ENCODE assay signal across 13 mouse cellular contexts in the genomic region with DNA sequence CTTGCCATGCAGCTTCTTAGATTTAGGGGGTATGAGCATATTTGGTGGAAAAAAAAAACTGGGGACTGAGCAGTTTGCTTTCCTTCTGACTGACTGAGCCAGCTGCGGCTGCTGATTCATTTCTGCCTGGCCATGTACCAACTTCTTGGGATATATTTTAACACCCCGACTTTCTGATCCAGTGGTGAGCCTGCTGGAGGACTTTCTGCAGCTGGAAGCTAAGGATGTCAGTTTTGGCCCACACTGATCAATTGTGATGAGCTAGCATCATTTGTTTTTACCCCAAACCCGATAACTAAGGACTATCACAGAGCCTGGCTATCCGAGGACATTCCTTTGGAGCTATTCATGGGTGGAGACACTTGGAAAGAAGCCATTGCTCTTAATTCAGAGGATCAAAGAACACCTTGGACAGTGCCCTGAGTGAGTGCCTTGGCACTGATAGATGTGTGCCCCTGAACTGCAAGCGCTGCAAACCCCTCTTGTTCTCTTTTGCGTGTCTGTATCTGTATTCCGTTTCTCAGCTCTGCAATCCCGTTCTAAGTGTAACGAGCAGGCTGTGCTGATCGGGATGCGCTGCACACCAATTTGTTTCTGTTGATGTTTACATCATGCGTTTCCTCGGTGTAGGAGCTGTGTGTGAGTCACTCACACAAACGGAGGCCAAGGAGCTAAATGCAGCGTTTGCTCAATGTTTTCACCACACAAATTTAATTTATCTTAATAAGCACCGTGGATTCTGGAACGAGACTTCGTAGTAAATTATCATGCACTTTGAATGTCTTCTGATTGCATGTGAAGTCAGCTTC. TPM values are rescaled to one million over a fixed set of nuclear protein-coding genes. Genes with fewer than 3 reads are reported as not detected.
DNase-seq lines count a peak whose midpoint lies in the region; ATAC-seq lines count a peak whose summit lies in the region.
"Had no signal": no experiment of that assay in that cellular context is flagged by ENCODE, and none has a peak within 500 bp of the region (broad histone marks: within the 10 kb centered on the region; RNA-seq: fewer than 3 reads in every experiment).

No protein-coding gene starts in this region.

- WGBS in heart, embryonic 10.5 days: 80% methylated on average over 18 of the region's 18 CpGs
- 89% methylated on average over 18 of the region's 18 CpGs for WGBS in hindbrain, embryonic 14.5 days

- no peak overlapping the region for H3K27ac ChIP-seq in heart, embryonic 10.5 days
- H3K27ac ChIP-seq in hindbrain, embryonic 14.5 days: no peak overlapping the region
- H3K27ac ChIP-seq: heart, embryonic 13.5 days; limb, embryonic 15.5 days had no signal

- ATAC-seq in hindbrain, embryonic 14.5 days (ENCODE audit: low FRiP score): no peak
- ATAC-seq: midbrain, embryonic 16.5 days had no signal

- H3K36me3 ChIP-seq in heart, embryonic 10.5 days: no peaks in the 10 kb centered on the region
- no peaks in the 10 kb centered on the region; the same call in 1 of the 2 replicates for H3K36me3 ChIP-seq in hindbrain, embryonic 14.5 days (replicated peaks; ENCODE audit: control insufficient read depth, insufficient read depth)
- H3K36me3 ChIP-seq: heart, embryonic 13.5 days had no signal

- no peak overlapping the region for H3K9ac ChIP-seq in hindbrain, embryonic 14.5 days
- H3K9ac ChIP-seq: heart, embryonic 13.5 days; limb, embryonic 15.5 days had no signal

- no peaks in the 10 kb centered on the region for H3K4me1 ChIP-seq in heart, embryonic 10.5 days
- H3K4me1 ChIP-seq in hindbrain, embryonic 14.5 days (replicated peaks; ENCODE audit: control insufficient read depth, insufficient read depth, low read length): no peaks in the 10 kb centered on the region

- DNase-seq in heart, adult 18-20 months: peak; percentile 64 to 74
- DNase-seq in heart, embryonic 10.5 days (ENCODE audit: low spot score): no peak
- peak; percentile 15 for DNase-seq in urinary bladder, postnatal 25 days (ENCODE audit: low spot score)
- no peak for DNase-seq in urinary bladder, postnatal 10 days (ENCODE audit: low spot score)
- peak; percentile 15 for DNase-seq in heart, postnatal 25 days (ENCODE audit: low spot score)
- no peak for DNase-seq in hindbrain, embryonic 14.5 days (ENCODE audit: low spot score)
- no peak for DNase-seq in embryo, embryonic 11 days
- DNase-seq in liver: no peak
- DNase-seq: cerebellum, adult 9-10 months had no signal

- H3K4me2 ChIP-seq in hindbrain, embryonic 14.5 days (replicated peaks): no peak overlapping the region
- H3K4me2 ChIP-seq: heart, embryonic 13.5 days; limb, embryonic 15.5 days had no signal

- H3K27me3 ChIP-seq in heart, embryonic 10.5 days (ENCODE audit: insufficient read depth, poor library complexity, severe bottlenecking): no peaks in the 10 kb centered on the region
- H3K27me3 ChIP-seq in hindbrain, embryonic 14.5 days (ENCODE audit: control insufficient read depth, insufficient read depth, low read length): no peaks in the 10 kb centered on the region
- H3K27me3 ChIP-seq: CH12.LX; heart, embryonic 13.5 days; limb, embryonic 15.5 days had no signal

- no peak overlapping the region for H3K4me3 ChIP-seq in heart, embryonic 10.5 days
- H3K4me3 ChIP-seq in hindbrain, embryonic 14.5 days (replicated peaks; ENCODE audit: low read length): no peak overlapping the region
- H3K4me3 ChIP-seq: heart, embryonic 13.5 days; limb, embryonic 15.5 days had no signal

- no peaks in the 10 kb centered on the region for H3K9me3 ChIP-seq in heart, embryonic 10.5 days
- no peaks in the 10 kb centered on the region for H3K9me3 ChIP-seq in hindbrain, embryonic 14.5 days (ENCODE audit: control insufficient read depth, low read length)
- H3K9me3 ChIP-seq: heart, embryonic 13.5 days; limb, embryonic 15.5 days had no signal

- intact Hi-C loops in heart, postnatal 25 days (cut with DNase I): no loop called here

RNA-seq across cellular contexts. Expression of gene Cmpk2, which starts 9.4 kb away (rescaled TPM):
- 1 to 10 TPM; 5.0 to 6.4 TPM for total RNA-seq in heart, adult 18-20 months (2021)
- polyA plus RNA-seq in heart, embryonic 10.5 days (2016; fragmentation: Nextera tagmentation; extraction: Ambion mirVana): 3.0 and 4.6 TPM in 2 replicates
- 1 to 10 TPM; 5.4 to 5.7 TPM for total RNA-seq in heart, postnatal 25 days (2021)
- 24.2 and 27.4 TPM in 2 replicates for polyA plus RNA-seq in hindbrain, embryonic 14.5 days (2014; fragmentation: Nextera tagmentation; extraction: Ambion mirVana)

RNA-seq across cellular contexts. Expression of gene Rsad2, which starts 22.1 kb away (rescaled TPM):
- total RNA-seq in heart, adult 18-20 months (2021): 1 to 10 TPM; 5.8 to 7.8 TPM
- polyA plus RNA-seq in heart, embryonic 10.5 days (2016; fragmentation: Nextera tagmentation; extraction: Ambion mirVana): 0.25 and 0.60 TPM in 2 replicates
- 10 to 100 TPM in 1 of 2 experiments, 1 to 10 TPM in 1; 9.6 to 12.4 TPM for total RNA-seq in heart, postnatal 25 days (2021)
- polyA plus RNA-seq in hindbrain, embryonic 14.5 days (2014; fragmentation: Nextera tagmentation; extraction: Ambion mirVana): 0.42 and 0.58 TPM in 2 replicates

Comparison
In these comparisons a context has a peak if more than half of its experiments do, and no peak if none do; other contexts are left out.
1. DNase-seq: peak in heart, adult 18-20 months (2 of 2), urinary bladder, postnatal 25 days (single experiment) and heart, postnatal 25 days (single experiment); none in heart, embryonic 10.5 days (single experiment), urinary bladder, postnatal 10 days (single experiment), hindbrain, embryonic 14.5 days (single experiment), embryo, embryonic 11 days (single experiment) and liver (single experiment).